Mouse (Mus musculus): ENCODE results near the gene Olfr221.

Olfr221 gene

DNA sequence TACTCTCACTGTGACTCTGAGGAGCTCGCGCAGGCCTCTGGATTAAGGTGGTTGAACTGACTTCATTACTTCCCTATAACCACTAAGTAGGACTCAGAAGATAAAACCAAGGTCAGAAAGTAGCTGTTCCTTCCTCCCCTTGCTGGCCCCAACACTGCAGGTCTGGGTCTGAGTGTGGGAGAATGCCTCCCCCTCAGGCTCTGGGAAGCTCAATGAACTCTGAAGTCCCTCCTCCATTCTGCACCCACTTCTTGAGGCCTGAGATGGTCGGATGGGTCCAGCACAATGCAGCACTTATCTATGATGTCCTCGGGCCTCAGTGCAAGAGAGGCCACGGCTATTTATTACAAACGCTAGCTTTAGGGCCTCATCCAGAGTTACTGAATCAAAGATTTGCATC lies 36.6 kb downstream of the Olfr221 start:
- no peak for DNase-seq (ENCODE audit: low spot score in 2 of 2)

DNA sequence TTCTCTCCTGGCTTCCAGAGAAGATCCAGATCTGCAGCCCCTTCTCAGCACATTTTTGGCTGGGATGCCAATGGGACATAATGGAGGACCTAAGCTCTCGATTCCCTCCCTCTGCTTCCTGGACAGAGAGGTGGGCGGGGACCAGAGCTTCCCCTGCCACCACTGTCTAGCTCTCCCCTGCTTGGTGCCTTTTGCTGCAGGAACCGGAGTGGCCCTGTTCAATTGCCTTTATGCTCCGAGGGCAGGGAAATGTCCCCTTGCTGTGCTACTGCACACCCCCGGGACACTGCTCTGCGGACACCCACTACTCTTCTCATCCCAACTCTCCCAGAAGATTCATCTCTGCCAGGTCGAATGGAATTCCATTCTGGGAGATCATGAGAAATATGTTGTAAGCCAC lies 37.1 kb downstream of the Olfr221 start:
- DNase-seq (ENCODE audit: low spot score in 2 of 2): no peak

DNA sequence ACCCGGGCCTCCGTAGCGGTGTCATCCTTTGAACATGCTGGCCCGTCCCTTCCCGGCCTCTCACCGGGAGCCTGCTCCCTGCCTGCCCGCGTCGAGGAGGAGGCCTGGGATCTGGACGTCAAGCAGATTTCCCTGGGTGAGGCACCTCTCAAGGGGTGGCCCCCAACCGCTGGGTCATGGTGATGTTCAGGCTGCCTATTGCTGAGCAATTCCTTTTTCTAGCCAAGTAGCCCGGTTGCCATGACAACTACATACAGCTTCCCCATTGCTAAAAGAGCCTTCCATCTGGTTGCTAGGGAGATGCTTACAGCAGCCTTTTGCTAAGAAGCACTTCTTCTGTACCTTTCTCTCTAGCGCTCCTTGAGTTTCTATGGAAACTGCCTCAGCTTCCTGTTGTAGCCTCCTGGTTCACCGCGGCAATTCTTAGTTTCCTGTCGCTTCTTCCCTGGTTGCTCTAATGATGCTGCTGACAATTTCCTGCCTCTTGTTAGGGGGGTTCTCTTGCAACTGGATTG lies 38.2 kb downstream of the Olfr221 start:
- no peak for DNase-seq (ENCODE audit: low spot score in 2 of 2)

DNA sequence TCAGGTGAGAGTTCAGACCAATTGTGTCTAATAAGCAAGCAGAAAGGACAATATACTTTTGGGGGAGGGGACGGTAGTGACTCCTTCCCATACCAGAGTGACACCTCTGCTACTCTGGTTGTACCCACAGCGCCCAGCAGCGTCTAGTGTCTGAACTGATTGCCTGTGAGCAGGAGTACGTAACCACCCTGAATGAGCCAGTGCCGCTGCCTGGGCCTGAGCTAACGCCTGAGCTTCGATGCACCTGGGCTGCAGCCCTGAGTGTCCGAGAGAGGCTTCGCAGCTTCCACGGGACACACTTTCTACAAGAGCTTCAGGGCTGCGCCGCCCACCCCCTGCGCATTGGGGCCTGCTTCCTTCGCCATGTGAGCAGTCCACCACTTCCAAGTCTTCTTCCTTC lies 44.8 kb downstream of the Olfr221 start:
- no peak for DNase-seq (ENCODE audit: low spot score in 2 of 2)

- DNase-seq (ENCODE audit: low spot score in 2 of 2): no peak
Measured at GRCm38 (mm10) chr14:51996866-51997265, 45.4 kb downstream of the Olfr221 start.

DNA sequence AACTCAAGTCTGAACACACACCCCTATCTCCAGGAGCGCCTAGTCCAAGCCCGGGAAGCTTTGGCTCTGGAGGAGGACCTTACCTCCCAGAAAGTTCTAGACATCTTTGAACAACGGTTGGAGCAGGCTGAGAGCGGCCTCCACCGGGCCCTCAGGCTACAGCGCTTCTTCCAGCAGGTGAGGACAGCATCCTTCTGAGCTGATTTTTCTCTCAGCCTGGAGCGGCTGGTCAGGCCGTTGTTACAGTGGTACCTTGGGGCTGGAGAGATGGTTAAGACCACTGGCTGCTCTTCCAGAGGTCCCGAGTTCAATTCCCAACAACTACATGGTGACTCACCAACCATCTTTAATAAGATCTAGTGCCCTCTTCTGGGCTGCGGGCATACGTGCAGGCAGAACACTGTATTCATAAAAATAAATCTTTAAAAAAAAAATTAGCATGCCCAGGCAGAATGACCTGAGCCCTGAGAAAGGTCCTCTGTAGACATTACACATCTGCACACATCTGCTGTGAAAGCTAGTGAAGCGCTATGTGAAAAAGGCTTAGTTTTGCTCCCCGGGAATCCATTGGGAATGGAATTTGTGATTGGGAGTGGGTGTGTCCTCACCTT lies 45.9 kb downstream of the Olfr221 start:
- no peak for DNase-seq (ENCODE audit: low spot score in 2 of 2)

DNA sequence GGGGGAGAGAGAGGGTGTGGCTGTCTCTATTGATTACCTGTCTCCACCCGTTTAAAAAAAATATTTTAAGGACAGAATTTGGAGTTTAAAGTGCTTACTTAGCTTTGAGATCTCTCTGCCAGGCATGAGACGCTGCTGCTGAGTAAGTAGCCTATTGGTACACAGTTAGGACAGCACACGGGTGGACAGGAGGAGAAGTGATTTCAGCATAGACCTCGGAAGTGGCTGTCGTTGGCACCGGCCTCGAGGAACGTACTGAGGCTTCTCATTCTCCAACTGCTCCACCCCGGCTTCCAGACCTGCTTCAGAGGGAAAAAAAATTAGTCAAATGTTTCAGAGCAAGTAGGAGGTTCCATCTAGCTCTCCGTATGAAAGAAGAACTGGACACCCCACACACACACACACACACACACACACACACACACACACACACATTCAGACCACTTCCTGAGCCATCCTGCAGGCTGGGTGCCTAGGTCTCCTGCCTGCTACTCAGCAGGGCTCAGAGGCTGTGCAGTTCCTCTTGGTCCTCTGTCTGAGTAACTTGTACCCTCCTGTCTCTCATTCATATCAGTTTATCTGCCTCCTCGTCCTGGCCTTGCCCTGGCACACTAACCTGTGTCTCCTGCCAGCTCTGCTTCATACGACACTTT lies 46.9 kb downstream of the Olfr221 start:
- no peak for DNase-seq (ENCODE audit: low spot score in 2 of 2)

- no peak for DNase-seq (ENCODE audit: low spot score in 2 of 2)
Measured at GRCm38 (mm10) chr14:51994453-51994852, 47.8 kb downstream of the Olfr221 start.

DNA sequence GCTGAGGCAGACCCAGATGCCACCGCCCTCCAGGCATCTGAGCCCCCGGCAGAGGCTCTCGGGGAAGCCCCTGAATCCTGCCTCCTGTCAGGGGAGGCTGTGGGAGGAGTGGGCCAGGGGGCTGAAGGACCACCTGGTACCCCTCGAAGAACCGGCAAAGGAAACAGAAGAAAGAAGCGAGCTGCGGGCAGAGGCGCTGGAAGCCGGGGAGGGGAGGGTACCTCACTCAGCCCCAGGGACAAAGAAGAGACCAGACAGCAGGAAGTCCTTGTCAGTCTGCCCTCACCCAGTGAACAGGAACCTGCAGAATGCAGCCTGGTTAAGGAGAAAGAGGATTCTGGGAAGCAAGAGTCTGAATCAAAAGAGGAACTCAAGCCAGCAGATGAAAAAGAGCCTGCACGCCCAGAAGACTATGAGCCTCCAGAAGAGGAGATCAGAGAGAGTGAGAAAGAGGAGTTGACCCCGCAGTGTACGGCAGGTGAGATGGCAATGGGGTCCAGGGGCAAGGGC lies 52.7 kb downstream of the Olfr221 start:
- no peak for DNase-seq (ENCODE audit: low spot score in 2 of 2)

DNA sequence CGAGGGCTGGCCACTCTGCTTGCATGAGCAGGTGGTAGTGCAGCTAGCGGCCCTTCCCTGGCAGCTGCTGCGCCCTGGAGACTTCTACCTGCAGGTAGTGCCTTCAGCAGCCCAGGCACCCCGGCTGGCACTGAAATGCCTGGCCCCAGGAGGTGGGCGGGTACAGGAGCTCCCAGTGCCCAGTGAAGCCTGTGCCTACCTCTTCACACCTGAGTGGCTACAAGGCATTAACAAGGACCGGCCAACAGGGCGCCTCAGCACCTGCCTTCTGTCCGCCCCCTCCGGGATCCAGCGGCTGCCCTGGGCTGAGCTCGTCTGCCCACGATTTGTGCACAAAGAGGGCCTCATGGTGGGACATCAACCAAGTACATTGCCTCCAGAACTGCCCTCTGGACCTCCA lies 53.5 kb downstream of the Olfr221 start:
- DNase-seq (ENCODE audit: low spot score in 2 of 2): no peak

GRCm38 (mm10) chr14:51987177-51987576 lies 55.1 kb downstream of the Olfr221 start:
- no peak for DNase-seq (ENCODE audit: low spot score in 2 of 2)

GRCm38 (mm10) chr14:51986153-51986505 lies 56.1 kb downstream of the Olfr221 start:
- no peak for DNase-seq (ENCODE audit: low spot score in 2 of 2)

DNA sequence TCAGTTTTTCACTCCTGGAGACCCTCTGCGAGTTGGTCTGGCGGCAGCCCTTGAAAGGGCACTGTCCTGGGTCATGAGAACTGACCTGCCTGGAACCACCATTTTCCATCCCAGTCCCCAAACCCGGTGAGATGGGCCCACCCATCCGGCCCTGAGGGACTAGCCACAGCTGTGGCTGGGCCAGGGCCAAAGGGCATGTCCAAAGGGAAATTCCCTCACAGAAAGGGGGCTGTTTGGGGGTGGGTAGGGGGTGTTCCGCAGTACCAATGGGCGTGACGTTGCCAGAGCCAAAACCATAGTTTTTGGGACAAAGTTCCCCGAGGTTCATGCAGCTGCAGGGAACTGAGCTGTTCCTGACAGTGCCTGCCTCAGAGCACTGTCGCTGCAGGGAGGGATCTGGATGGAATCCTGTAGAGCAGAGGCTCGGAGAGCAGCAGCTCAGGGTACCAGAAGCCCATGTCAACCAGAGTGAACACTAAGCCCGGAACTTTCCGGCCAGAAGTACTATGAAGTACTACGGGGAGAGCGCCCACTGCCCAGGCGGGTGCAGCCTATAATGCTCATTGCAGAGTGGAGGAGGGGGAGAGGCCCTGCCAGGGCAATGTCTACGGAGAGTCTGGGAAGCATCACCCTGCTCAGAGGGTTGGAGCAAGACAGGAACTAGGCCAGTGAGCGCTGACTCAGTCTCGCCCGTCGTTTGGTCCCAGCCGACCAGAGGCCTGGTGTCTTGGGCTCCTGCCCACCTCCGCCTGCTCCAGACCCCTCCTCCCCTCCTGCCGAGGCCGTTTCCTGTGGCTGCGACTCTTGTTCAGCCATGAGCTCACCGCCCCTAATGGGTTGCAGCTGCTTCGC lies 56.7 kb downstream of the Olfr221 start:
- peak; percentile 54 to 85 for DNase-seq (ENCODE audit: low spot score in 2 of 2)

- peak; percentile 58 to 72 for DNase-seq (ENCODE audit: low spot score in 2 of 2)
Measured at GRCm38 (mm10) chr14:51984247-51985231, 57.7 kb downstream of the Olfr221 start, which contains the start of gene Arhgef40. Gene Arhgef40, plus strand, starts transcription at chr14:51984719.
